Mouse (Mus musculus) gastrocnemius, adult 2 months (tissue): Measurements from ENCODE around the gene Zp3. TPM values are rescaled to one million over a fixed set of nuclear protein-coding genes. Genes with fewer than 3 reads are reported as not detected.

Experiments used
- DNase-seq: peaks from one replicate; pipeline ENCODE4 v3.0.0; 2022
- H3K27ac ChIP-seq: fragments of 200-600 bp; 2 replicates; pipeline ENCODE4 v1.8.1; 2022; ENCODE audit warnings: mild to moderate bottlenecking
- H3K4me3 ChIP-seq: fragments of 200-600 bp; 2 replicates; pipeline ENCODE4 v1.8.1; 2022; ENCODE audit warnings: mild to moderate bottlenecking, moderate library complexity
- CTCF ChIP-seq: fragments of 200-600 bp; IDR thresholded peaks from 2 replicates; pipeline ENCODE4 v1.8.1; 2022; ENCODE audit warnings: antibody characterized with exemption, mild to moderate bottlenecking, moderate library complexity
- intact Hi-C: fragments of 180-260 bp; cut with DNase I; formaldehyde crosslinking; loops from one replicate; pipeline ENCODE4 v1.15.1; 2025
- total RNA-seq, 2 experiments: library from RNA; stranded (reverse); gene quantifications; 2 replicates each; pipeline ENCODE4 v1.2.3; 2021

The Zp3 gene
- total RNA-seq, 2 experiments from 2014 or later: not detected

- Histone ChIP-seq H3K27ac (no peak overlapping the region), H3K4me3 (peak overlapping the region; percentile 22)
- intact Hi-C loops: no loop called here
- TF ChIP-seq CTCF: peak; percentile 5; the same call in 1 of the 2 replicates
- peak; percentile 51 for DNase-seq
Measured at GRCm38 (mm10) chr5:135965501-135965930, 14.4 kb upstream of the Zp3 start.

GRCm38 (mm10) chr5:135966866-135967265 is 13.0 kb upstream of the Zp3 start:
- TF ChIP-seq CTCF: peak; percentile 54
- Histone ChIP-seq H3K4me3 (no peak overlapping the region), H3K27ac (no peak overlapping the region)
- DNase-seq: no peak
- intact Hi-C loops: no loop called here

- peak; percentile 89 for TF ChIP-seq CTCF
- intact Hi-C loops: no loop called here
- no peak overlapping the region for H3K4me3 ChIP-seq
- peak; percentile 60 for DNase-seq
- no peak overlapping the region for H3K27ac ChIP-seq
Measured at GRCm38 (mm10) chr5:135968781-135969180, 11.1 kb upstream of the Zp3 start.

- no peak for DNase-seq
- intact Hi-C loops: no loop called here
- no peak overlapping the region for H3K4me3 ChIP-seq
- TF ChIP-seq CTCF: no peak
- no peak overlapping the region for H3K27ac ChIP-seq
Measured at GRCm38 (mm10) chr5:135970247-135970646, 9.7 kb upstream of the Zp3 start.

GRCm38 (mm10) chr5:135971876-135972275 is 8.0 kb upstream of the Zp3 start:
- intact Hi-C loops: no loop called here
- Histone ChIP-seq H3K4me3 (no peak overlapping the region), H3K27ac (no peak overlapping the region)
- DNase-seq: no peak
- TF ChIP-seq CTCF: no peak

- DNase-seq: no peak
- intact Hi-C loops: no loop called here
Measured at GRCm38 (mm10) chr5:135974365-135974764, 5.5 kb upstream of the Zp3 start, which contains the start of gene Ssc4d. Gene Ssc4d, minus strand, starts transcription at chr5:135974531.

GRCm38 (mm10) chr5:135975893-135976668 is 3.8 kb upstream of the Zp3 start:
- H3K4me3 ChIP-seq: no peak overlapping the region
- H3K27ac ChIP-seq: no peak overlapping the region
- DNase-seq: no peak
- TF ChIP-seq CTCF: no peak
- intact Hi-C loops: no loop called here

More at GRCm38 (mm10) chr5:135974365-135974764, 5.5 kb upstream of the Zp3 start, which contains the start of gene Ssc4d:
- H3K4me3 ChIP-seq: no peak within 1 kb of the TSS
- no peak within 1 kb of the TSS for H3K27ac ChIP-seq
- TF ChIP-seq CTCF: no peak

- Histone ChIP-seq H3K4me3 (no peak overlapping the region), H3K27ac (no peak overlapping the region)
- no peak for TF ChIP-seq CTCF
- no peak for DNase-seq
- intact Hi-C loops: no loop called here
Measured at GRCm38 (mm10) chr5:135979381-135979780, 518 bp upstream of the Zp3 start.

GRCm38 (mm10) chr5:135982398-135982797 is 2.5 kb downstream of the Zp3 start:
- TF ChIP-seq CTCF: peak; percentile 95
- Histone ChIP-seq H3K27ac (no peak overlapping the region), H3K4me3 (peak overlapping the region; percentile 49)
- peak; percentile 77 for DNase-seq
- intact Hi-C loops: loop anchor here (1.0 to 5.0 kb wide), 2 partner anchors 45 to 79 kb away; no protein-coding TSS in a partner anchor

- TF ChIP-seq CTCF: no peak
- no peak for DNase-seq
- Histone ChIP-seq H3K4me3 (no peak overlapping the region), H3K27ac (no peak overlapping the region)
- intact Hi-C loops: loop anchor here (5.0 kb wide), 1 partner anchor 43 kb away; no protein-coding TSS in a partner anchor
Measured at GRCm38 (mm10) chr5:135984546-135985044, 4.7 kb downstream of the Zp3 start.

GRCm38 (mm10) chr5:135987248-135987647 is 7.3 kb downstream of the Zp3 start:
- H3K4me3 ChIP-seq: no peak overlapping the region
- intact Hi-C loops: no loop called here
- no peak overlapping the region for H3K27ac ChIP-seq
- TF ChIP-seq CTCF: peak; percentile 29; the same call in 1 of the 2 replicates
- no peak for DNase-seq

GRCm38 (mm10) chr5:135990601-135991000 is 10.7 kb downstream of the Zp3 start:
- no peak for TF ChIP-seq CTCF

GRCm38 (mm10) chr5:135993381-135993965 is 13.6 kb downstream of the Zp3 start:
- DNase-seq: no peak
- intact Hi-C loops: no loop called here
- no peak for TF ChIP-seq CTCF
- H3K4me3 ChIP-seq: no peak overlapping the region
- H3K27ac ChIP-seq: no peak overlapping the region

More at GRCm38 (mm10) chr5:135990601-135991000, 10.7 kb downstream of the Zp3 start:
- Histone ChIP-seq H3K4me3 (no peak overlapping the region), H3K27ac (no peak overlapping the region)
- intact Hi-C loops: no loop called here
- no peak for DNase-seq
